Mouse (Mus musculus): ENCODE measurements around the gene Ptgis. TPM values are rescaled to one million over a fixed set of nuclear protein-coding genes. Genes with fewer than 3 reads are reported as not detected.

Ptgis gene
- polyA plus RNA-seq, 1 experiment: 116 TPM

DNA sequence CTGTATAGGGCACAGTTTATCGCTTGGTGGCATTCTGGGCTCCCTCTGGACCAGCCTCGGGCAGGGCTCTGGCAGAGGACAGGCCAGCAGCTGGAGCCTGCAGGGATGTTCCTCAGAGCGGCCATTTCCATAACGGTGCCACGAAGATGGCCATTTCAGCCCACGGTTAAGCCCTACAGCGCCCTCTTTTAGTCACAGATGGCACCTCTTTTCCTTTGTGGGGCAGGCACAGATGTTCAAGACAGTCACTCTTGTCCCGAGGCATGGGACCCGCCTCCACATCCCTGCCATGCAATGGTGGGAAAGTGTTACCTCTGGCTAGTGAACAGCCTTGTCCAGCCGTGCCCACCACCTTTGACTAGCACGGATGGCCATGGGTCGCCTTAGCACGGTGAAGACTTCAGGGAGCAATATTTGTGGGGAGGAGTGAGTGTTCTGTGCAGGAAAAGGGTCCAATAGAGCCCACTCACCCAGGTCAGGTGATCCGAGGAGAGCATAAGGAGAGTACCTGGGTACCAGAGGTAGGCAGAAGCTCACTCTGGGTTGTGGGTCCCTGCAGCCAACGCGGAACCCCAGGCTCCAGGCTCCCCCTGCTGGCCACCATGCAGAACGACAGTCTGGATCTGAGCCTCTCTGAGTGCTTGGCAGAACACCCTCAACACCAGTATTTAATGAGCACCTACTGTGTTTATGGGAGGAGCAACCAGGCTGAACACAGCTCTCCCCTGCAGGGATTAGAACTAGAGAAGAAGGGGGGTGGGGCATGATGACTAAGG is 38.5 kb upstream of the Ptgis start:
- no peak overlapping the region for H3K4me3 ChIP-seq
- no peaks in the 10 kb centered on the region for H3K36me3 ChIP-seq (ENCODE audit: control insufficient read depth, insufficient read depth)
- no peak overlapping the region for H3ac ChIP-seq (ENCODE audit: control insufficient read depth, insufficient read length)
- no peak overlapping the region for H3K4me2 ChIP-seq (ENCODE audit: low read depth)
- TF ChIP-seq E2F4 (IDR thresholded peaks at IDR 0.05; ENCODE audit: insufficient read depth) (no peak), TCF12 (IDR thresholded peaks at IDR 0.05; ENCODE audit: insufficient read depth, poor library complexity, severe bottlenecking) (no peak), REST (IDR thresholded peaks at IDR 0.05; ENCODE audit: insufficient read depth, insufficient read length) (no peak)
- no peaks in the 10 kb centered on the region for H3K27me3 ChIP-seq (ENCODE audit: control insufficient read depth, insufficient read depth, insufficient read length)
- no peaks in the 10 kb centered on the region for H3K79me2 ChIP-seq (ENCODE audit: control insufficient read depth, insufficient read depth)

DNA sequence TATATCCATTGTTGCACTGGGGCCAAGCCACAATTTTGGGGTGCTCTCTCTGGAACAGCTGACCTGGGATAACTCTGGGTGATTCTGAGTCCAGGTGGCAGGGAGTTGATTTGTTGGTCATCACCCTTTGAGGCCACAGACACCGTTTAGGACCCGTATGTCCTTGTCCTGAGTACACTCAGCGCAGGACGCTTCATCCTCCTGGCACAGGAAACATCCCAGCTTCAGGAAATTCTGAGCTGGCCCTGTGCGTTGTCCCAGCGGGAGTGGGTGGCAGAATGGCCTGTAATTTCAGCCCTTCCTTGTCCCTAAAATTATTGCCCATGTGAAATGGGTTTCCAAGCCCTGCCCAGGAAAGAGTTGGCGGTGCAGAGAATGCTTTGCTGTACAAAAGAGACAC is 37.6 kb upstream of the Ptgis start:
- H3ac ChIP-seq (ENCODE audit: control insufficient read depth, insufficient read length): no peak overlapping the region
- TF ChIP-seq MAX (IDR thresholded peaks at IDR 0.05; ENCODE audit: low read depth) (no peak), REST (IDR thresholded peaks at IDR 0.05; ENCODE audit: insufficient read depth, insufficient read length) (no peak), POLR2A (IDR thresholded peaks at IDR 0.05; ENCODE audit: insufficient read length, low read depth) (no peak)

DNA sequence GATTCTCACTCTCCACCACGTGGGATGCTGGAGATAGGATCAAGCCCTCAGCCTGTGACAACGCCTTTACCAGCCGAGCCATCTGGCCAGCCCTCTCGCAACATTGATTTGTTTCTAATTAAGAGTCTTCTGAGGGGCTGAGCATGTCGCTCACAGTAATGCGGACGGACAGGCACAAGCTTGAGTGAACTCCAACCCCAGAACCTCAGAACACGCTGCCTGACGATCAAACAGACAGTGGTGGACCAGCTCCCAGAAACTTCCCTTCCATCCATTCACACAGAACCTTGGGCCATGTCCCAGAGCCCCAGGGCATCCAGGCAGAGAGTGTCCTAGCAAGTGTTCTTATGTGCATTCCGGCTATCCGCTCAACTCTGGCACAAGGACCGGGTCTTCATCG is 36.6 kb upstream of the Ptgis start:
- Histone ChIP-seq H3ac (ENCODE audit: control insufficient read depth, insufficient read length) (no peak overlapping the region), H3K4me2 (ENCODE audit: low read depth) (no peak overlapping the region), H3K79me2 (ENCODE audit: control insufficient read depth, insufficient read depth) (no peaks in the 10 kb centered on the region), H3K36me3 (ENCODE audit: control insufficient read depth, insufficient read depth) (no peaks in the 10 kb centered on the region), H3K4me3 (no peak overlapping the region), H3K27me3 (ENCODE audit: control insufficient read depth, insufficient read depth, insufficient read length) (no peaks in the 10 kb centered on the region)
- TF ChIP-seq POLR2AphosphoS2 (IDR thresholded peaks at IDR 0.05; ENCODE audit: insufficient read length, low read depth): no peak
- TF ChIP-seq USF1 (IDR thresholded peaks at IDR 0.05; ENCODE audit: low read depth): no peak
- TF ChIP-seq SRF (IDR thresholded peaks at IDR 0.05; ENCODE audit: control insufficient read depth, insufficient read length, low read depth): no peak
- no peak for TF ChIP-seq MYOD1 (IDR thresholded peaks at IDR 0.05; ENCODE audit: control insufficient read depth in 1 of 3, insufficient read length in 2 of 3, low read depth in 2 of 3)
- no peak for TF ChIP-seq TCF3 (IDR thresholded peaks at IDR 0.05; ENCODE audit: insufficient read length, low read depth)
- TF ChIP-seq MYOG (IDR thresholded peaks at IDR 0.05; ENCODE audit: control insufficient read depth in 1 of 3, insufficient read depth in 1 of 3, insufficient read length in 2 of 3, low read depth in 2 of 3): no peak
- no peak for TF ChIP-seq CEBPB (IDR thresholded peaks at IDR 0.05; ENCODE audit: insufficient read depth, poor library complexity, severe bottlenecking)
- TF ChIP-seq MAX (IDR thresholded peaks at IDR 0.05; ENCODE audit: low read depth): no peak
- TF ChIP-seq POLR2A (IDR thresholded peaks at IDR 0.05; ENCODE audit: insufficient read length, low read depth): no peak
- TF ChIP-seq E2F4 (IDR thresholded peaks at IDR 0.05; ENCODE audit: insufficient read depth): no peak
- TF ChIP-seq TCF12 (IDR thresholded peaks at IDR 0.05; ENCODE audit: insufficient read depth, poor library complexity, severe bottlenecking): no peak
- no peak for TF ChIP-seq REST (IDR thresholded peaks at IDR 0.05; ENCODE audit: insufficient read depth, insufficient read length)

More for the DNA sequence above, 37.6 kb upstream of the Ptgis start:
- H3K27me3 ChIP-seq (ENCODE audit: control insufficient read depth, insufficient read depth, insufficient read length): no peaks in the 10 kb centered on the region
- H3K4me2 ChIP-seq (ENCODE audit: low read depth): no peak overlapping the region
- no peaks in the 10 kb centered on the region for H3K36me3 ChIP-seq (ENCODE audit: control insufficient read depth, insufficient read depth)
- H3K4me3 ChIP-seq: no peak overlapping the region
- no peaks in the 10 kb centered on the region for H3K79me2 ChIP-seq (ENCODE audit: control insufficient read depth, insufficient read depth)

DNA sequence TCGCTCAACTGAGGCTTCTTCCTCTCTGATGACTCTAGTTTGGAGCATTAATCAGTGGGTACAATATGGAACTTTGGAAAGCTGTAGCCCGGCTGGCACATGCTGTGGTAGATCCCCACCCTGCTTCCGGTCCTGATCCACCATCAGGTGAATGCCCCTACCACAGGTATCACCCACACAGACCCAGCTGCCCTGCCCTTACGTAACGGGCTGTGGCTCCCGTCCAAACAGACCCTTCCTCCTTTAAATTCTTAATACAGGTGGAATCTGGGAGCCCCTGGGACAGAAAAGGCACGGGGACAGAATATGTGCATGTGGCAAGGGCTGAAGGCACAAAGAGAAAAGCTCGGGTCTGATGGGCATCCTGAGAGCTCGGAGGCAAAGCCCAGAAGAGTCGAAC is 35.5 kb upstream of the Ptgis start:
- H3K4me2 ChIP-seq (ENCODE audit: low read depth): no peak overlapping the region
- no peak overlapping the region for H3K4me3 ChIP-seq
- no peaks in the 10 kb centered on the region for H3K36me3 ChIP-seq (ENCODE audit: control insufficient read depth, insufficient read depth)
- H3ac ChIP-seq (ENCODE audit: control insufficient read depth, insufficient read length): no peak overlapping the region
- no peaks in the 10 kb centered on the region for H3K79me2 ChIP-seq (ENCODE audit: control insufficient read depth, insufficient read depth)
- no peak for TF ChIP-seq REST (IDR thresholded peaks at IDR 0.05; ENCODE audit: insufficient read depth, insufficient read length)
- TF ChIP-seq USF1 (IDR thresholded peaks at IDR 0.05; ENCODE audit: low read depth): no peak
- no peak for TF ChIP-seq TCF3 (IDR thresholded peaks at IDR 0.05; ENCODE audit: insufficient read length, low read depth)
- no peak for TF ChIP-seq MAX (IDR thresholded peaks at IDR 0.05; ENCODE audit: low read depth)
- TF ChIP-seq CEBPB (IDR thresholded peaks at IDR 0.05; ENCODE audit: insufficient read depth, poor library complexity, severe bottlenecking): no peak
- no peak for TF ChIP-seq E2F4 (IDR thresholded peaks at IDR 0.05; ENCODE audit: insufficient read depth)
- no peak for TF ChIP-seq POLR2A (IDR thresholded peaks at IDR 0.05; ENCODE audit: insufficient read length, low read depth)
- no peak for TF ChIP-seq TCF12 (IDR thresholded peaks at IDR 0.05; ENCODE audit: insufficient read depth, poor library complexity, severe bottlenecking)
- no peak for TF ChIP-seq MYOD1 (IDR thresholded peaks at IDR 0.05; ENCODE audit: control insufficient read depth in 1 of 3, insufficient read length in 2 of 3, low read depth in 2 of 3)
- TF ChIP-seq POLR2AphosphoS2 (IDR thresholded peaks at IDR 0.05; ENCODE audit: insufficient read length, low read depth): no peak
- TF ChIP-seq SRF (IDR thresholded peaks at IDR 0.05; ENCODE audit: control insufficient read depth, insufficient read length, low read depth): no peak
- TF ChIP-seq MYOG (IDR thresholded peaks at IDR 0.05; ENCODE audit: control insufficient read depth in 1 of 3, insufficient read depth in 1 of 3, insufficient read length in 2 of 3, low read depth in 2 of 3): no peak
- no peaks in the 10 kb centered on the region for H3K27me3 ChIP-seq (ENCODE audit: control insufficient read depth, insufficient read depth, insufficient read length)

DNA sequence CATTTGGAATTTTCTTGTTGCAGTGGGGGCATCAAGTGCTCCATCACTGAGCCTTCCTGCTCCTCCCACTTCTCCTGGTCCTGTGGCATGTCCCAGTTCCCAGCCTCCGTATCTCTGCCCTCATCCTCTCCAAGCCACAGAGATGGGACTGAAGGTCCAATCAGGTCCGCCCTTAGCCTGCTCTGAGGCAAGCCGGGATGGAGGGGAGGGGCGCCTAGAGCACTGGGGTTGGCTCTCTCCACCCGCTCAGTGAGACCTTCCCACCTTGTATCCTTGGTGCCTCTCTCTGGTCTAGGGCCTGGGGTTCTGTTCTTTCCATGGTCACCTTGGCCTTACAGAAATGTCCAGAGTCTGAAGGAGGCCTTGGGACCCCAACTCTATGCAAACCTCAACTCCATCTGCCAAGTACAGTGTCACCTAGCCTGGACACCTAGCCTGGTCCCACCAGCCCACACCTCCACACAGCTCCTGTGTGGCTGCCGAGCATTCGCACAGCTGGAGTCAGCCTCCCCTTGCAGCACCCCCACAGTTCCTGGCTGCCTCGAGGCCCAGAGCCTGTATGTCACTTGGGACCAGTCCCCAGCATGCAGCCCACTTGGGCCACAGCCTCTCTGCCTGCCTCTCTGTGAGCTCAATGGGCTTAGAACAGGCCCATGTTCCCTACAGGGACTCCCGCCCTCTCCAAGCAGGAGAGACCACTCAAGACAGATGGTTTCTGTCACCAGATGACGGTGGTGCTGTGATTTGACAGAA is 34.5 kb upstream of the Ptgis start:
- no peaks in the 10 kb centered on the region for H3K79me2 ChIP-seq (ENCODE audit: control insufficient read depth, insufficient read depth)
- H3K4me2 ChIP-seq (ENCODE audit: low read depth): no peak overlapping the region
- TF ChIP-seq SRF (IDR thresholded peaks at IDR 0.05; ENCODE audit: control insufficient read depth, insufficient read length, low read depth) (no peak), TCF12 (IDR thresholded peaks at IDR 0.05; ENCODE audit: insufficient read depth, poor library complexity, severe bottlenecking) (no peak)
- no peaks in the 10 kb centered on the region for H3K36me3 ChIP-seq (ENCODE audit: control insufficient read depth, insufficient read depth)
- H3K4me3 ChIP-seq: no peak overlapping the region
- no peaks in the 10 kb centered on the region for H3K27me3 ChIP-seq (ENCODE audit: control insufficient read depth, insufficient read depth, insufficient read length)
- H3ac ChIP-seq (ENCODE audit: control insufficient read depth, insufficient read length): no peak overlapping the region

Measured in myocyte (in vitro differentiated cells).